Mouse (Mus musculus) spleen, adult 2 months (tissue): Measurements from ENCODE around the gene Sec24a.

Experiments used
- CTCF ChIP-seq: fragments of 200-500 bp; IDR thresholded peaks from 2 replicates; pipeline ENCODE4 v1.5.1; 2011; ENCODE audit warnings: mild to moderate bottlenecking, inconsistent platforms; ENCODE audit not compliant: insufficient read depth, insufficient read length, insufficient replicate concordance; ENCODE audit errors: extremely low read depth
- POLR2A ChIP-seq: fragments of 200-500 bp; IDR thresholded peaks from 2 replicates; pipeline ENCODE4 v1.6.1; 2011; ENCODE audit warnings: low read depth, low read length, inconsistent platforms

- TF ChIP-seq CTCF (no peak), POLR2A (no peak)
Observed at GRCm38 (mm10) chr11:51738651-51739403, 24.6 kb downstream of the Sec24a start.
